Mouse (Mus musculus): ENCODE measurements at regions not wholly inside any gene's neighbourhood (a gene's known extent, or its start where the extent isn't known, plus 50 kb on each side); places are given as distances from the start of the nearest gene placed in this dataset.

DNA sequence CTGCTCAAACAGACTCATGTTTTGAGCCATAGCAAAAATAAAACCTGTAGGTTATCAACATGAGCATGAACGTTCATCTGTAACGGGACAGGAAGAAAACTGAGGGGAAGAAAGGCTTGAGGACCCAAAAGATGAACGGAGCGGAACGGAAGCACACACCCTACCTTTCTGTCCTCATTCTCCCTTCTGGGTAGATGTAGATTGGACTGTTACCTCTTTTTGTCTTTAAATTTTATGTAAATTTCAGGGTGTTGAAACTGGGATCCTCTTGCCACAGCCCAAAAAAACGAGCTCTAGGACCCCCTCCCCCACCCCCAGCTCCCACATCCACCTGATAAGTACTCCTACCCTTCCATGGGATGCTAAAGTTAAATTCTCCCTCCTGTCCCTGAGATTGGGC lies 107.8 kb upstream of the Ipo5 start:
- TF ChIP-seq HCFC1 (IDR thresholded peaks at IDR 0.05; ENCODE audit: borderline replicate concordance, insufficient read depth, low read length) = no peak
- TF ChIP-seq ZNF384 (IDR thresholded peaks at IDR 0.05; ENCODE audit: low read depth, low read length) = no peak
